Mouse (Mus musculus) thymus, postnatal 4 days (tissue): ENCODE data around the gene Pcdh8.

Experiments used
- DNase-seq: peaks from one replicate; pipeline ENCODE4 v3.0.0; 2021

Gene Pcdh8

GRCm38 (mm10) chr14:79753733-79754132, 17.4 kb downstream of the Pcdh8 start:
- no peak for DNase-seq

- no peak for DNase-seq
These were observed 30.6 kb downstream of the Pcdh8 start for GRCm38 (mm10) chr14:79740515-79740914.

GRCm38 (mm10) chr14:79738441-79738840, 32.7 kb downstream of the Pcdh8 start:
- DNase-seq: no peak

- peak; percentile 46 for DNase-seq
These were observed 33.3 kb downstream of the Pcdh8 start for GRCm38 (mm10) chr14:79737642-79738379.

- no peak for DNase-seq
These were observed 34.3 kb downstream of the Pcdh8 start for GRCm38 (mm10) chr14:79736781-79737180.

- DNase-seq: no peak
These were observed 37.6 kb downstream of the Pcdh8 start for GRCm38 (mm10) chr14:79733501-79733900.

GRCm38 (mm10) chr14:79728811-79729210, 42.3 kb downstream of the Pcdh8 start:
- DNase-seq: no peak

- DNase-seq: no peak
These were observed 47.0 kb downstream of the Pcdh8 start for GRCm38 (mm10) chr14:79724002-79724681.

GRCm38 (mm10) chr14:79722228-79722627, 48.9 kb downstream of the Pcdh8 start:
- DNase-seq: no peak
